Mouse (Mus musculus) E14TG2a.4 (cell line): Measurements from ENCODE around the gene Sowaha.
A peak's percentile ranks its signal among the peaks of the same experiment; 100 is the strongest.

Source experiments
- H3K27me3 ChIP-seq: 2 replicates; pipeline ENCODE4 v1.6.1; 2014; ENCODE audit warnings: low read length, control low read depth; ENCODE audit not compliant: insufficient read depth
- H3K36me3 ChIP-seq: 2 replicates; pipeline ENCODE4 v1.6.1; 2014; ENCODE audit warnings: low read length, control low read depth; ENCODE audit not compliant: insufficient read depth
- H3K4me1 ChIP-seq: replicated peaks from 2 replicates; pipeline ENCODE4 v1.6.1; 2014; ENCODE audit warnings: low read depth, low read length, control low read depth
- H3K4me3 ChIP-seq: replicated peaks from 2 replicates; pipeline ENCODE4 v1.5.1; 2014; ENCODE audit warnings: mild to moderate bottlenecking, low read length
- H3K9me3 ChIP-seq: 2 replicates; pipeline ENCODE4 v1.6.1; 2014; ENCODE audit warnings: low read length, control low read depth
- CTCF ChIP-seq: conservative IDR thresholded peaks from 2 replicates; pipeline ENCODE4 v1.5.1; 2014; ENCODE audit warnings: low read length
- NANOG ChIP-seq: IDR thresholded peaks from 2 replicates; pipeline ENCODE4 v1.6.1; 2014; ENCODE audit warnings: borderline replicate concordance, low read length, mixed read lengths
- POU5F1 ChIP-seq: IDR thresholded peaks from 2 replicates; pipeline ENCODE4 v1.6.1; 2014; ENCODE audit warnings: low read length, borderline replicate concordance

Sowaha gene

GRCm38 (mm10) chr11:53521821-53522131 lies 41.7 kb upstream of the Sowaha start:
- H3K36me3 ChIP-seq = no peaks in the 10 kb centered on the region
- H3K9me3 ChIP-seq = no peaks in the 10 kb centered on the region
- TF ChIP-seq POU5F1 (no peak), CTCF (no peak), NANOG (no peak)

DNA sequence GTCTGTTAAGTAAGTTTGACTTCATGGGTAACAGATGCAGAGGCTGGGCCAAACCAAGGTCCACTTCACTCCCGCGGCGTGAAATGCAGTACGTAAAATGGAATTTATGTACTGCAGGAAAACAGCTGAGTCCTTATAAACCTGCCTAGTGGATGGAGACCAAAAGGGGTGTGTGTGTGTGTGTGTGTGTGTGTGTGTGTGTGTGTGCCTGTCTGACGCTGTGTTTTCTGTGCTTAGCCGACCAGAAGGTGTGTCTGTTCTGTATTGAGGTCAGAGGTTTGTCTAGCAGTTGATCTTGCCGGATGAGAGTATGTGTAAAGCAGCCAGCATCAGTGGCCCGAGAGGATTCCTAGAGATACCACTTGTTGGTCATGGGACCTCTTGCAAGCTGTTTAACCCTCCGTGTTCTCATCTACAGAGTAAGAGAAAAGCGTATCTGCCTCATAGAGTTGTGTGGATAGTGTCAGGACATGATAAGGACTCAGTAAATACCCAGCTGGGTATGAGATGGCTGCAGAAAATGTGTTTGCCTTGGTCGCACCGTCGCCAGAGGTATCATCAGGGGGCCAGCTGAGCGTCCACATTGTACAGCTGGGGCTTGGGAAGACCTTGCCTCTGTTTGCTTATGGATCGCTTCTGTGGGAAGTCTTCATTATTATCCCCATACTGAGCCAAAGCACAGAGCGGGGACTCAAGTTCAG lies 41.2 kb upstream of the Sowaha start:
- TF ChIP-seq CTCF = no peak
- no peak for TF ChIP-seq NANOG
- no peak for TF ChIP-seq POU5F1
- H3K36me3 ChIP-seq = no peaks in the 10 kb centered on the region
- H3K9me3 ChIP-seq = no peaks in the 10 kb centered on the region
- H3K4me3 ChIP-seq = no peak overlapping the region
- peaks cover 60% of the 10 kb centered on the region for H3K4me1 ChIP-seq
- peaks cover 53% of the 10 kb centered on the region for H3K27me3 ChIP-seq

More at GRCm38 (mm10) chr11:53521821-53522131, 41.7 kb upstream of the Sowaha start:
- peaks cover 59% of the 10 kb centered on the region for H3K4me1 ChIP-seq
- H3K27me3 ChIP-seq = peaks cover 52% of the 10 kb centered on the region
- no peak overlapping the region for H3K4me3 ChIP-seq

- Histone ChIP-seq H3K9me3 (no peaks in the 10 kb centered on the region), H3K36me3 (no peaks in the 10 kb centered on the region), H3K27me3 (peaks cover 54% of the 10 kb centered on the region), H3K4me3 (peak overlapping the region; percentile 83), H3K4me1 (peaks cover 51% of the 10 kb centered on the region)
- TF ChIP-seq NANOG (no peak), CTCF (no peak), POU5F1 (no peak)
Measured at GRCm38 (mm10) chr11:53520122-53520978, 40.3 kb upstream of the Sowaha start.

DNA sequence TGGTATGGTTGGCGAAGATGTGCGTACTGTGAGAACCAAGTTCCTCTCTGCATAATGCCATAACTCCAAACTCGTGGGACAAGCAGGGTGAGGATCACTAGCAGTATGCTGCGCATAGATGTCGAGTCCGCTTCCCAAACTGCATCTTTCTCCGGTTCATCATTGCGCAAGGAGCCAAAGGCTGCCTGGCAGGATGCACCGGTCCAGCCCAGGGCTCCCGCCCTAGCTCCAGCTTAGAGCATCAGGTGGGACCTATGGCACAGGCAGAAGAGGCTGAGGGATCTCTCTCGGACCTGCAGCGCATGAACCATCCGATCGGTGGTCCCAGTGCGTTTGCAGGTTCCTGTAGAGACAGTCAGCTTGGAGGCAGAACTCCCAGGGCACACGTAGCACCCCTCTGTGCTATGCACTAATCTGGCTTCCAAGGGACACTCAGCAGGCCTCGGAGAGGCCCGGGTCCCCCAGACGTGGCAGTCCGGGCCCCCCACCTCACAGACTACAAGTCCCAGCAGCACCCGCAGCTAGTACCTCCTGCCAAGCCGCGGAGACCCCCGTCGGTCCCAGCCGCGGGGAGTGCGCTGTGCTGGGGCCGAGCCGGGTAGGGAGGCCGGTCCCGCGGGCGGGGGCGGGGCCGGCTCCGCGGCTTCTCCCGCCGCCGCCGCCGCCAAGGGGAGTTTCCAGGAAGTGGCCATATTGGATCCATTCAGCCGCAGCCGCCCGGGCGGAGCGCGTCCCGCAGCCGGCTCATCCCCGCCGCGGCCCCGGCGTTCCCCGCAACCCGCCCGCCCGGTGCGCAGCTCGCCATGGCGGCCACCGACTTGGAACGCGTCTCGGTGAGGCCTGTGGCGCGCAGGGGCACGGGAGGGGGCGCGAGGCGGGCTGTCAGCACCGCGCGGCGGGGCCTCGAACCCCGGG lies 39.4 kb upstream of the Sowaha start, which contains the start of gene Sept8:
TSS of gene Sept8 (plus strand) at position 51 of the 915 bp plus-strand sequence.
- H3K36me3 ChIP-seq = no peaks in the 10 kb centered on the region
- no peaks in the 10 kb centered on the region for H3K9me3 ChIP-seq
- TF ChIP-seq POU5F1 = no peak
- no peak for TF ChIP-seq NANOG
- TF ChIP-seq CTCF = no peak
- peaks cover 50% of the 10 kb centered on the region for H3K4me1 ChIP-seq
- H3K27me3 ChIP-seq = peaks cover 54% of the 10 kb centered on the region
- H3K4me3 ChIP-seq = peak within 1 kb of the TSS; percentile 83

DNA sequence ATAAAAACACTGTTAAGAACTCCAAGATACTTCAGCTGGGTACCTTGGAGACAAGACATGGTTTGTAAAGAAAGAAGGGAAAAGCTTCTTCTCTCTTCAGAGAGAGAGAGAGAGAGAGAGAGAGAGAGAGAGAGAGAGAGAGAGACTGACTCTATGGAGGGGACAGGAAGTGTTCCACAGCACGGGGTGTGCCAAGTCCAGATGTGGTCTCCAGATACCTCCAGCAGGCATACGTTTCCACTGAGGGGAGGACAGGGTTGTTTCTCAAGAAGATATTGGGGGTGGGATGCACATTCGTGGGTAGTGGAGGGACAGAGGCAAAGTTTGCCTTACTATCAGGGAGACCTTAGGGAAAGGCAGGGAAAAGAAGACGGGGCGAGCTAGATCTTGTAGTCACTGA lies 38.7 kb upstream of the Sowaha start:
- Histone ChIP-seq H3K27me3 (peaks cover 54% of the 10 kb centered on the region), H3K4me3 (peak overlapping the region; percentile 83), H3K36me3 (no peaks in the 10 kb centered on the region), H3K4me1 (peaks cover 55% of the 10 kb centered on the region), H3K9me3 (no peaks in the 10 kb centered on the region)
- TF ChIP-seq NANOG (no peak), CTCF (no peak), POU5F1 (no peak)

DNA sequence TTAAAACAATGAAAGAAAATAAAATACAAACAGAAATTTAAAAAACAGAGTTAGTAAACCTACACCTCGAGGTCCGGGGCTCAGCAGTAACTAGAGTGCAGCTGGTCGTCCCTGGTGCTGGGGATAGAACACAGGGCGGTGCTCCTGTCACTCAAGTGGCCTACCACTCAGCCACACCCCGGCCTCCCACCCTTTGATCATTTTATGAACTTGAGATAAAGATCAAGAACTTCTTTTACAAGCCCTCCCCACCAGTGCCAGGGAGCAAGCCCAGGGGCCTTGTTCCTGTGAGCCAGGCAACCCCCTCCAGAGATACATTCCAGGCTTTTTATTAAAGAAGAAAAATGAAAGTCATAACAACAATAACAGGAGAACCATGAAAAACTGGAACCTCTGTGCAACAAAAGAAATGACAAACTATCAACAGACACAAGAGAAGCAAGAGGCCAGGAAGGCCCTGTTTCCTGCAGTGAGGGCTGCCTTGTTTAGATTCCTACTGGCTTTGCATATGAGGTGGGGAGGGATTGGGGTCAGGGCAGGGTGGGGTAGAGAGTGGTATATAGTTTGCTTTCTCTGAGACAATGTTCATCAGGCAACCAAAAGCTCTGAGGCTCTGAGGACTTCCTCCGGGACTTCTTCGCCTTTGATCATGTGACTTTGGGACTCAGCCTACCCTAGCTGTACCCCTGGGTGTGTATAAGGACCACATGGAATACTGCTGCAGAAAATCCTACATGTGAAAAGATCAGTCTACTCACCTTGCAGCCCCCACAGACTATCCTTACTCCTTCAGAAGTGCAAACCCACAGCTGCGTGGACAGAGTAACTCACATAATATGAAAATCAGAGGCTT lies 36.9 kb upstream of the Sowaha start:
- H3K4me3 ChIP-seq = no peak overlapping the region
- peaks cover 56% of the 10 kb centered on the region for H3K4me1 ChIP-seq
- no peaks in the 10 kb centered on the region for H3K9me3 ChIP-seq
- TF ChIP-seq NANOG = no peak
- TF ChIP-seq POU5F1 = no peak
- TF ChIP-seq CTCF = no peak
- peaks cover 47% of the 10 kb centered on the region for H3K27me3 ChIP-seq
- H3K36me3 ChIP-seq = no peaks in the 10 kb centered on the region

DNA sequence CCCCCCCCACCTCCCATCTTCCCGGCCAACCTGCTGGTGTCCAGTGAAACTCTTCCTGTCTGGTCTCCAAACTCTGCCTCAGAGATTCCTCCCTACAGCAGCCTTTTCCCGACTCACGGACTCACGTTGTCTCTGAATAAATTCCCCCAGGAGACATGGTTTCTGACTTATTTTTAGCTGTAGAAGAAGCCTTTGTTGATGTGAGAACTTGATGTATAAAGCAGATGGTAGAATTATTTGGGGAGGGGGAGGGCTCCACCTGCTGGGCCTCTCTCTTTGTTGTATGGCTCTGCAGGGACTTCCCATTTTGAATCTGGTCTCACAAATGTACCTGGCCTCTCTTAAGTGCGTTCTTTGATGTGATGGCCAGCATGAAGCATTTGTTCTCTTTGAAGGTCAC lies 30.3 kb upstream of the Sowaha start:
- TF ChIP-seq POU5F1 (no peak), NANOG (no peak)
- no peaks in the 10 kb centered on the region; the same call in 1 of the 2 replicates for H3K27me3 ChIP-seq
- H3K9me3 ChIP-seq = no peaks in the 10 kb centered on the region
- H3K4me1 ChIP-seq = peaks cover 43% of the 10 kb centered on the region
- no peaks in the 10 kb centered on the region for H3K36me3 ChIP-seq
- H3K4me3 ChIP-seq = no peak overlapping the region
